Mouse (Mus musculus): ENCODE data around the gene Ercc6.

GRCm38 (mm10) chr14:32546676-32547075 is 33.4 kb downstream of the Ercc6 start:
- TF ChIP-seq CTCF (conservative IDR thresholded peaks at IDR 0.05; ENCODE audit: low read length) (no peak), POU5F1 (IDR thresholded peaks at IDR 0.05; ENCODE audit: borderline replicate concordance, low read length) (no peak)

All from E14TG2a.4 (cell line).